Mouse (Mus musculus): ENCODE results near the gene Stradb. TPM values are rescaled to one million over a fixed set of nuclear protein-coding genes. Genes with fewer than 3 reads are reported as not detected.

The Stradb gene
- polyA plus RNA-seq, 1 experiment from 2014 or later = 49.1 TPM

GRCm38 (mm10) chr1:58971097-58971496 is 2.2 kb upstream of the Stradb start:
- peak overlapping the region; percentile 99 for H3K9ac ChIP-seq (ENCODE audit: low read depth, low read length)
- no peaks in the 10 kb centered on the region for H3K27me3 ChIP-seq (ENCODE audit: control insufficient read depth, insufficient read depth, low read depth, low read length)
- WGBS (ENCODE audit: insufficient replicate concordance) = 48% methylated on average over 6 of the region's 6 CpGs
- H3K4me3 ChIP-seq (ENCODE audit: low read depth, low read length) = peak overlapping the region; percentile 97
- no peak for ATAC-seq (ENCODE audit: low read depth)
- peak overlapping the region; percentile 56 for H3K4me2 ChIP-seq (ENCODE audit: low read depth, low read length)
- H3K36me3 ChIP-seq (ENCODE audit: control insufficient read depth, insufficient read depth) = no peaks in the 10 kb centered on the region; the same call in 1 of the 2 replicates
- peak overlapping the region; percentile 87 for H3K27ac ChIP-seq (ENCODE audit: low read length)
- H3K9me3 ChIP-seq (replicated peaks; ENCODE audit: control insufficient read depth, low read length) = no peaks in the 10 kb centered on the region
- H3K4me1 ChIP-seq (ENCODE audit: control insufficient read depth, low read depth, low read length) = peaks cover 31% of the 10 kb centered on the region

- Histone ChIP-seq H3K4me2 (ENCODE audit: low read depth, low read length) (peak overlapping the region; percentile 56), H3K27me3 (ENCODE audit: control insufficient read depth, insufficient read depth, low read depth, low read length) (no peaks in the 10 kb centered on the region), H3K9me3 (replicated peaks; ENCODE audit: control insufficient read depth, low read length) (no peaks in the 10 kb centered on the region), H3K4me1 (ENCODE audit: control insufficient read depth, low read depth, low read length) (peaks cover 21% of the 10 kb centered on the region), H3K4me3 (ENCODE audit: low read depth, low read length) (peak overlapping the region; percentile 97), H3K9ac (ENCODE audit: low read depth, low read length) (peak overlapping the region; percentile 99), H3K36me3 (ENCODE audit: control insufficient read depth, insufficient read depth) (peaks cover 6% of the 10 kb centered on the region), H3K27ac (ENCODE audit: low read length) (peak overlapping the region; percentile 87)
- under 1% methylated on average over 28 of the region's 28 CpGs for WGBS (ENCODE audit: insufficient replicate concordance)
- ATAC-seq (ENCODE audit: low read depth) = peak; percentile 15
Measured at GRCm38 (mm10) chr1:58972851-58973365, 414 bp upstream of the Stradb start.

GRCm38 (mm10) chr1:58982276-58982675 is 9.0 kb downstream of the Stradb start:
- H3K4me2 ChIP-seq (ENCODE audit: low read depth, low read length) = no peak overlapping the region
- peaks cover 59% of the 10 kb centered on the region for H3K36me3 ChIP-seq (ENCODE audit: control insufficient read depth, insufficient read depth)
- WGBS (ENCODE audit: insufficient replicate concordance) = 74% methylated on average over 3 of the region's 3 CpGs
- no peak overlapping the region for H3K4me3 ChIP-seq (ENCODE audit: low read depth, low read length)
- H3K4me1 ChIP-seq (ENCODE audit: control insufficient read depth, low read depth, low read length) = no peaks in the 10 kb centered on the region
- H3K9me3 ChIP-seq (replicated peaks; ENCODE audit: control insufficient read depth, low read length) = no peaks in the 10 kb centered on the region
- ATAC-seq (ENCODE audit: low read depth) = 0 out of 2 replicates have a peak, but pooled peaks have one; percentile 27
- H3K27ac ChIP-seq (ENCODE audit: low read length) = no peak overlapping the region
- H3K27me3 ChIP-seq (ENCODE audit: control insufficient read depth, insufficient read depth, low read depth, low read length) = no peaks in the 10 kb centered on the region
- H3K9ac ChIP-seq (ENCODE audit: low read depth, low read length) = no peak overlapping the region

- WGBS (ENCODE audit: insufficient replicate concordance) = 87% methylated on average over 5 of the region's 5 CpGs
- no peaks in the 10 kb centered on the region for H3K4me1 ChIP-seq (ENCODE audit: control insufficient read depth, low read depth, low read length)
- H3K27me3 ChIP-seq (ENCODE audit: control insufficient read depth, insufficient read depth, low read depth, low read length) = no peaks in the 10 kb centered on the region
- H3K4me2 ChIP-seq (ENCODE audit: low read depth, low read length) = no peak overlapping the region
- H3K27ac ChIP-seq (ENCODE audit: low read length) = no peak overlapping the region
- H3K9ac ChIP-seq (ENCODE audit: low read depth, low read length) = no peak overlapping the region
- no peak for ATAC-seq (ENCODE audit: low read depth)
- no peaks in the 10 kb centered on the region for H3K9me3 ChIP-seq (replicated peaks; ENCODE audit: control insufficient read depth, low read length)
- peaks cover 53% of the 10 kb centered on the region for H3K36me3 ChIP-seq (ENCODE audit: control insufficient read depth, insufficient read depth)
- H3K4me3 ChIP-seq (ENCODE audit: low read depth, low read length) = no peak overlapping the region
Measured at GRCm38 (mm10) chr1:58984586-58984985, 11.3 kb downstream of the Stradb start.

GRCm38 (mm10) chr1:58993144-58993543 is 19.8 kb downstream of the Stradb start:
- no peaks in the 10 kb centered on the region for H3K9me3 ChIP-seq (replicated peaks; ENCODE audit: control insufficient read depth, low read length)
- H3K4me2 ChIP-seq (ENCODE audit: low read depth, low read length) = no peak overlapping the region
- 54% methylated on average over 7 of the region's 7 CpGs for WGBS (ENCODE audit: insufficient replicate concordance)
- peaks cover 43% of the 10 kb centered on the region for H3K36me3 ChIP-seq (ENCODE audit: control insufficient read depth, insufficient read depth)
- H3K4me1 ChIP-seq (ENCODE audit: control insufficient read depth, low read depth, low read length) = peaks cover 8% of the 10 kb centered on the region
- H3K27me3 ChIP-seq (ENCODE audit: control insufficient read depth, insufficient read depth, low read depth, low read length) = no peaks in the 10 kb centered on the region
- ATAC-seq (ENCODE audit: low read depth) = peak; percentile 89
- H3K27ac ChIP-seq (ENCODE audit: low read length) = no peak overlapping the region
- no peak overlapping the region for H3K4me3 ChIP-seq (ENCODE audit: low read depth, low read length)
- no peak overlapping the region for H3K9ac ChIP-seq (ENCODE audit: low read depth, low read length)

- Histone ChIP-seq H3K9me3 (replicated peaks; ENCODE audit: control insufficient read depth, low read length) (no peaks in the 10 kb centered on the region), H3K4me3 (ENCODE audit: low read depth, low read length) (no peak overlapping the region), H3K4me2 (ENCODE audit: low read depth, low read length) (no peak overlapping the region), H3K9ac (ENCODE audit: low read depth, low read length) (no peak overlapping the region), H3K27me3 (ENCODE audit: control insufficient read depth, insufficient read depth, low read depth, low read length) (no peaks in the 10 kb centered on the region), H3K4me1 (ENCODE audit: control insufficient read depth, low read depth, low read length) (peaks cover 8% of the 10 kb centered on the region), H3K27ac (ENCODE audit: low read length) (no peak overlapping the region), H3K36me3 (ENCODE audit: control insufficient read depth, insufficient read depth) (peaks cover 43% of the 10 kb centered on the region)
- ATAC-seq (ENCODE audit: low read depth) = no peak
- 51% methylated on average over 1 of the region's 1 CpGs for WGBS (ENCODE audit: insufficient replicate concordance)
Measured at GRCm38 (mm10) chr1:58993723-58994122, 20.4 kb downstream of the Stradb start.

GRCm38 (mm10) chr1:58995313-58995712 is 22.0 kb downstream of the Stradb start:
- WGBS (ENCODE audit: insufficient replicate concordance) = 57% methylated on average over 5 of the region's 5 CpGs
- no peaks in the 10 kb centered on the region for H3K9me3 ChIP-seq (replicated peaks; ENCODE audit: control insufficient read depth, low read length)
- H3K36me3 ChIP-seq (ENCODE audit: control insufficient read depth, insufficient read depth) = peaks cover 43% of the 10 kb centered on the region
- H3K4me1 ChIP-seq (ENCODE audit: control insufficient read depth, low read depth, low read length) = peaks cover 8% of the 10 kb centered on the region
- H3K27ac ChIP-seq (ENCODE audit: low read length) = no peak overlapping the region
- H3K27me3 ChIP-seq (ENCODE audit: control insufficient read depth, insufficient read depth, low read depth, low read length) = no peaks in the 10 kb centered on the region
- H3K4me2 ChIP-seq (ENCODE audit: low read depth, low read length) = no peak overlapping the region
- ATAC-seq (ENCODE audit: low read depth) = no peak
- H3K4me3 ChIP-seq (ENCODE audit: low read depth, low read length) = no peak overlapping the region
- H3K9ac ChIP-seq (ENCODE audit: low read depth, low read length) = no peak overlapping the region

GRCm38 (mm10) chr1:59009250-59009649 is 35.9 kb downstream of the Stradb start:
- Histone ChIP-seq H3K27ac (ENCODE audit: low read length) (no peak overlapping the region), H3K9me3 (replicated peaks; ENCODE audit: control insufficient read depth, low read length) (no peaks in the 10 kb centered on the region), H3K36me3 (ENCODE audit: control insufficient read depth, insufficient read depth) (no peaks in the 10 kb centered on the region), H3K27me3 (ENCODE audit: control insufficient read depth, insufficient read depth, low read depth, low read length) (no peaks in the 10 kb centered on the region; the same call in 1 of the 2 replicates), H3K4me3 (ENCODE audit: low read depth, low read length) (no peak overlapping the region), H3K9ac (ENCODE audit: low read depth, low read length) (no peak overlapping the region), H3K4me1 (ENCODE audit: control insufficient read depth, low read depth, low read length) (no peaks in the 10 kb centered on the region), H3K4me2 (ENCODE audit: low read depth, low read length) (no peak overlapping the region)
- no peak for ATAC-seq (ENCODE audit: low read depth)
- WGBS (ENCODE audit: insufficient replicate concordance) = 25% methylated on average over 4 of the region's 4 CpGs

GRCm38 (mm10) chr1:59021556-59021955 is 48.2 kb downstream of the Stradb start:
- no peak for ATAC-seq (ENCODE audit: low read depth)

More at GRCm38 (mm10) chr1:59021556-59021955, 48.2 kb downstream of the Stradb start:
- no peak overlapping the region for H3K27ac ChIP-seq (ENCODE audit: low read length)
- H3K4me3 ChIP-seq (ENCODE audit: low read depth, low read length) = no peak overlapping the region
- 67% methylated on average over 3 of the region's 3 CpGs for WGBS (ENCODE audit: insufficient replicate concordance)
- no peaks in the 10 kb centered on the region for H3K36me3 ChIP-seq (ENCODE audit: control insufficient read depth, insufficient read depth)
- no peaks in the 10 kb centered on the region for H3K9me3 ChIP-seq (replicated peaks; ENCODE audit: control insufficient read depth, low read length)
- H3K4me2 ChIP-seq (ENCODE audit: low read depth, low read length) = no peak overlapping the region
- no peaks in the 10 kb centered on the region for H3K27me3 ChIP-seq (ENCODE audit: control insufficient read depth, insufficient read depth, low read depth, low read length)
- no peaks in the 10 kb centered on the region for H3K4me1 ChIP-seq (ENCODE audit: control insufficient read depth, low read depth, low read length)
- H3K9ac ChIP-seq (ENCODE audit: low read depth, low read length) = no peak overlapping the region
